Mouse (Mus musculus) adrenal gland, adult 18-20 months (tissue): ENCODE data around the gene Atp6v0a1. TPM values are rescaled to one million over a fixed set of nuclear protein-coding genes. Genes with fewer than 3 reads are reported as not detected.

Experiments
- DNase-seq, 2 experiments: peaks; one replicate each; pipeline ENCODE4 v3.0.0; 2021 to 2022; ENCODE audit warnings: low spot score in 2 of 2
- long read RNA-seq, 2 experiments: library from polyadenylated mRNA; stranded (forward); transcript quantifications; one replicate each; pipeline ENCODE4 v2.0.0; 2021
- total RNA-seq, 2 experiments: library from RNA; stranded (reverse); gene quantifications; 1 replicate in 1 of 2; 2 replicates in 1 of 2; pipeline ENCODE4 v1.2.3; 2021

The Atp6v0a1 gene
- total RNA-seq: 100 to 1,000 TPM; 120 to 176 TPM
- long read RNA-seq, experiment 1, transcript Atp6v0a1-203 (21 exons, 2,716 nt): major isoform, 21 of 96 reads
- long read RNA-seq, experiment 1, partial matches to known transcripts: 6 of 96 reads
- long read RNA-seq, experiment 1, other reads (novel, unspliced or antisense): 69 of 96 reads
- long read RNA-seq, experiment 2, partial matches to known transcripts: 20 of 58 reads
- long read RNA-seq, experiment 2, other reads (novel, unspliced or antisense): 34 of 58 reads

DNA sequence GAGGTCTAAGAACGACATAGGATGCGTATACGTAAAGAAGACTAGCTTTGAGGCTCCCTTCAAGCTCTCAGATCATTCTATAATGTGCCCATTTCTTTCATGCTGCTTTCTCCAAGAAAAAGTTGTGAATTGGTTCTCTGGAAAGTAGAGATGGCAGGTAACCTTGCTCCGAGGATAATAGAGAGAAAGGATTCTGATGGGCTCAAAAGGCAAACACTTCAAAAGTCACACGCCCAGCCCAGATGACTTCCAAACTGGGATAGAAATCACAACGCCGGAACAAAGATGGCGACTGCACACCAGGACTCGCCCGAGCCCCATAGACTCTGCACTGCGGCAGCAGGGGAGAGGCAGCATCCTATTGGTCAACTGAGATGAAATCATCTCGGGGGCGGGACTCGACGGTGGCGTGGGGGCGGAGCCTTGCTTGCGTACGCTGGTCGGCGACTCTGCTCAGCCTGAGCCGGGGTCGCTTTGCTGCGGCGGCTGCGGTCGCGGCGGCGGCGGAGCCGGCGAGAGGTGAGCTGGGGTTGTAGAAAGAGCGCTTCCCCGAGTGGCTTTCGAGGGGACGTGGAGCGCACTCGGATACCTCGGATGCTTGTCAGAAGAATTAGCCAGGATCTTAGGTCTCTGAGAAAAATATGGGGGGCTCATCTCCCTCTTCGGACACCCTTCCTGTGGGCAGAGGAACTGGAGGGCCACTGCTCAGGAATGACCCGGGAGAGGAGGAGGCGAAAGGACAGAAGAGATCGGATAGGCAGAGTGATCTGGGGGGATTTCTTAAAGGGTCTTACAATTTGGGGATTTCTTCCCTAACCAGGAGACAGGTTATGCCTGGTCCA, at the start of gene Atp6v0a1:
TSS of gene Atp6v0a1 (plus strand) at position 407 of the 842 bp plus-strand sequence.
- DNase-seq: peak; percentile 95 to 96

DNA sequence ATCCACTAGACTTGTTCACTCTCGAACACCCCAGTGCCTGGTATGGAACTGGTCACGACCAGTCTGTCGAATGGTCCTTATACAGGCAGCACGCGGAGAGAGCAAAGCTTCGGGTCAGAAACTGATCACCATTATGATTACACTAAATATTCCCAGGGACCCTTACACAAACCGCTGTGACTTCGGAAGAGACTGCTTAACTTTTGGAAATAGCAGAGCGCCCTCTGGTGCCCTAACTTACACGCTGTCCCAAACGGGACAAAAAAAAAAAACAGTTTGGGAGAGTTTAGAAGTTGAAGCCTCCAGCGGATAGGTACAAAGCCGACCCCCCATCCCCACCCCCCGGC, 49.8 kb upstream of the Atp6v0a1 start:
- DNase-seq: peak; percentile 63 to 67

DNA sequence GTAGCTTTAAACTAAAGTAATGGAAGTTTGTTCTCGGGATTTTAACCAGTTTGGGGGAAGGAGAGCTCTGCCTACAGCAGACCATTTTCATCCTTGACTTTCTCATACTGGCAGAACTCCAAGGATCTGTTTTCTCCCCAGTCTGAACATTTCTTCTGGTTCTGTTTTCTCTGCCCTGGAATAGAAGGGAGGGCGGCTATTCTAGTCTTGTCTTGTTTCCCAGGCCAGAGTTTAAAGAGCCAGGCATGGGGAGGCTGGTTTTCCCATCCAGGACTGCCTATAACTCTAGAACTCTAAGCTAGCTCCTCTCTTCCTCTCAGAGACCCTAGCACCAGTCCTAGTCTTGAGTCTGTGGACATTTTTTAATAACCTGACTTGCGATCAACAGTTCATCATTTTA, 49.4 kb upstream of the Atp6v0a1 start:
- no peak for DNase-seq

DNA sequence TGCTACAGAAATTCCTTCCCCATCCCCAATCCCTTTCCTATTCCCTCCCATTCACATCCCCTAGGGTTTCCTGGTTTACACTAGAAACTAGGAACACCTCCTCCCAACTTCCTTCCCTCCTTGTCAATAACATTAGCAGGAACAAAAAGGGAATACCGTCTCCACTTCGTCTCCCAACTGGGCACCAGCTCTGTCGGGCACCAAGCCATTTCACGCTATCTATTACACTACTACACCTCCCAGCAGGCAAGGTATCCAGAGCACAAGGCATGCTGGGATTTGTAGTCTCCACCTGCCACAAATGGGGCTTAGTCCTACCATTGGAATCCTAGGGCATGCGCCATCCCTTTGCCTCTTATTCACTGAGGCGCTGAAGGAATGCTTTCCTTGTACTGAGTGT, 48.7 kb upstream of the Atp6v0a1 start:
- no peak for DNase-seq

DNA sequence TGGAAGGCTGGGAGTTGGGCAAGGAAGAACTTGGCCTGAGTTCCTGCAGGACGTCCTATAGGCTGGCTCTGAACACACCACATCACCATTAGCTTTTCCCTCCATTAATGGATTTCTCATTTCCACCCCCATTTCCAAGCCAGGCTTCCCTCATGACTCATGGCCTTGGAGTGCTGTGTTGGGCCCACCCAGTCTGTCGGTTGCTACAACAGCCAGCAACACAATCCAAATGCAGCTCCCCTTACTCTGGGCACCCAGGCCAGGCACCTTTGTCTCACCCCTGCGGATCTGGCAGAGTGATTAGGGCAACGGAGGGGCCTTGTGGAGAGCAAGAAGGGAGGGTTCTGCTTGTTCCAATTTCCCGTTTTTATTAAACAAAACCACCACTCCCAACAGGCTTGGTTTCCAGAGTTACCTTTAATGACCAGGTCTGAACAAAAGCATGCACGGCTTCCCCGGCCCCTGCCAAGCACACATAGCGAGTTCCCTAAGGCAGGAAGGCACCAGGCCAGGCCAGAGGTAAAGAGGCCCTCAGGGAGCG, 46.8 kb upstream of the Atp6v0a1 start:
- DNase-seq: no peak

DNA sequence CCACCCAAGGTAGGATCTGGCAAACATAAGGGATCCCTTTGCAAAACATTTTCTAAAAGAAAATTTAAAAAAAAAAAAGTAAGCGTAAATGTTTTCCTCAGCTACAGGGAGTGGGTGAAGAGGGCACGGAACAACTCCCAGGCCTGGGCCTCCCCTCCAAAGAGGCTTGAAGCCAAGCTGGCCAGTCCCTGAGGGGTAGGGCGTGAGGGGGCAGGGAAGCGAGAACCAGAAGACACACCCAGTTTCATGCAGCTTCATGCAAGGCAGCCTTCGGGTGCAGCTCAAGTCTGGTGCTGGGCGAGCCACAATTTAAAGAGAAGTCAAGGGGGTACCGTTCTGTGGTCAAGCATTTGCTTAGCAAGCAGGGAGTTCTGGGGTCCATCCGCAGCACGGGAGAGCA, 45.6 kb upstream of the Atp6v0a1 start:
- DNase-seq: no peak

DNA sequence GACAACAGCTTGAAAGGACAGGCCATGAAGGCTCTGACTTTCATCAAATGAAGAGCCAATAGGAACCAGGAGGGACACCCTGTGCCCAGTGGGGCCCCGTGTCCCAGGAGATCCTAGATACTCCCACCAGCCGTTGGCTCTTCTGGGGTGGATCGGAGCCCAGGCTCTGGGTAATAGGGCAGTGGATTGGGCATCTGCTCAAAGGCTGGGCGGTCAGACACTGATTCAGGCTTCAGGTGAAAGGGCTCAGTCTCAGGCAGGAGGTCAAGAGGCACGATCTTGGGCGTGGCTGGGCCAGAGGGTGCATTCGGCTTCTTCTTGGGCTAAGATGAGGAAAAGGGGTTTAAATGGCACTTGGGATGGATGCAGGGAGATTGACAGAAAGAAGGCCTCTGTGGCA, 45.1 kb upstream of the Atp6v0a1 start:
- no peak for DNase-seq

DNA sequence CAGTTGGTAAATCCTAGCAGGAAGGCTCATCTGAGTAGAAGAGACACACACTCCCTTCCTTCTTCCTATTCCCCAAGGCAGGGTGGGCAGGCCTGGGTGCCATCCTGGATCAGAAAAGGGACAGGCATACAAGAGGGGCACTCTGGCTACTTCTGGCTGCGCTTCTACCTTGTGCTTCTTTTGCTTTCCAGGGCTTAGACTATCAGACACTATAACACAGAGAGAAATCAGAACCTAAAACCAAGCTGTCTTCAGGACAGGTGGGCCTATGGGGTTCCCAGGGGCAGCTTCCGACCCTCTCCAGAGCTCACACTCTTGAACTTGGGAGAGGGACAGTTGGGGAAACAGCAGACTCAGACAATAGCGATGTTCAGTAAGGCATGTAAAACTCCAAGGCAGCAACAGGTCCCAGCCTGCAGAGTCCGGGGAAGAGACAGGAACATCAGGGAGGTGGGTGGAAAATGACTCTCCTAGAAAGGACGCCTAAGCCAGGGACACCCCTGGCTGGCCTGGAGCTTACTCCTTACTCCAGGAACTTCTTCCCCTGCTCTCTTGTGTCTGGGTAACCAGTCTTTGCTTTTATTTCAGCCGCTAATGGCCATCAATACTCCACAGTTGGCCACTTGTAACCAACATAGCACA, 44.2 kb upstream of the Atp6v0a1 start:
- DNase-seq: no peak

DNA sequence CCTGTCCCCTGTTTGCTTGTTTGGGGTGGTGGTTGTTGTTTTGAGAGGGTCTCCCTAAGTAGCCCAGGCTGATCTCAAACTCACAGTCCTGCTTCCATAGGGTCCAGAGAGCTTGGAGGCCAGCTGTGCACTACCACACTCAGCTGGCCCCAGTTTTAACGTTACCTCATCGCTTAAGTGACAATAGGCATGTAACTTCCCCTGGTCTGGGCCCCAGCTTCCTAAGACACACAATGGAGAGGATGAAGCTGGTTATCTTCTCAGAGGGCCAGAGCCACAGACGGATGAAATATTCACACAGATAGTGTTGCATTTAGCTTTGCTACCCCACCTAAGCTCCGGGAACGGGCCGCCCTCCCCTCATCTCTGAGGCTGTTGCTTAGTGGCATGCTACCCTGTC, 43.5 kb upstream of the Atp6v0a1 start:
- DNase-seq: no peak

DNA sequence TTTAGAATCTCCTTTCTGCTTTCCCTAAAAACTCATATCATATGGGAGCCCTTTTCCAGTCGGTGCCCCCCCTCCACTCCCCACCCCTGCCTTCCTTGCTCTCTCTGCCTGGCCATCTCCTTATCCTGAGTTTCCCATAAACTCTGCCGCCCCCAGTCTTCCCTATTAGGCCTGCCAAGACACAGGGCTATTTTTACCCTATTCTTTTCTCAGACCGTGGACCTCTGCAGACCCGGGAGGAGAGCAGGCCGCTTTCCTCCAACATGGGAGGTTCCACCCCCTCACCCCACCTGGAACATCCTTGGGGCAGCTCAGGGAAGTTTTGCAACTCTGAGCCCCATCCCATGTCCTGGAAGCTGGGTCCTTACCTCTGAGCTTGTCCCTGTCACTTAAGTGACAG, 41.9 kb upstream of the Atp6v0a1 start:
- DNase-seq: no peak

DNA sequence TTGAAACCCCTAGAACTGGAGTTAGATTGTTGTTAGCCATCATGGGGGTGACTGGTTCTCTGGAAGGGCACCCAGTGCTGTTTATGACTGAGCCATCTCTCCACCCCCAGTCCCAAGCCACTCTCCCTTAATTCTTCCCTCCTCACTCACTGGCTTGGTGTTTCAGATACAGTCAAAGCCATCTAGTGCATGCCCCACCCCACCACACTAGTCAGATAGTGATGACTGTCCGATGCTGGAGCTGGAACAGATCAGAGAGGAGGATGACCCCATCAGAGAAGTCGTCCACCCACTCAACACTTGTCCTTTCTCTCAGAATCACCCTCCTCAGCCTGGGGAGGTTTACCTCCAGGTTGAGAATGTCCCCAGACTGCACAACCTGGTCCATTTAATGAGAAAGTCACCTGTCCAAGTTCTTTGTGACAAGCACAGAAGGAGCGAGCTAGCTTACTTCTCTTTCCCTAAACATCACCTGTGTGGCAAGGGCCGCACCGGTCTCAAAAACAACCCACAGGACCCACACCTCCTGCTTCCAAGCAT, 41.3 kb upstream of the Atp6v0a1 start:
- no peak for DNase-seq

DNA sequence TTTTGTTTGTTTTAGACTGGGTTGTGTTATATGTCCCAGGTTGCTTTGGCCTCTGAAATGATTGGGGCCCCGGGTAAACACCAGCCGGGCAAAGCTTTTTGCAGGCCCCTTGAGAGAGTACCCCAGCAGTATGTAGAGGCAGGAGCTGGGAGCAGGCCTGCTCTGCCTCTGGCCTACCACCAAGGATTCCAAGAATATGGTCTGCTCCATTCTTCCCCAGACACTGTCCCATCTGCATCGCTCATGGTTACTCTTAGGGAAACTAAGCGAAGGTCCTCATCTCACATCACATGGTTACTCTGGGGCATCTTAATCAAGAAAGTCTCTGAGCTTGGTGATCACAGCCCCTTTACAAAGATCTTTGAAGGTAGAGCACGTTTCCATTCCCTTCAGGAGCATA, 40.8 kb upstream of the Atp6v0a1 start:
- DNase-seq: no peak

DNA sequence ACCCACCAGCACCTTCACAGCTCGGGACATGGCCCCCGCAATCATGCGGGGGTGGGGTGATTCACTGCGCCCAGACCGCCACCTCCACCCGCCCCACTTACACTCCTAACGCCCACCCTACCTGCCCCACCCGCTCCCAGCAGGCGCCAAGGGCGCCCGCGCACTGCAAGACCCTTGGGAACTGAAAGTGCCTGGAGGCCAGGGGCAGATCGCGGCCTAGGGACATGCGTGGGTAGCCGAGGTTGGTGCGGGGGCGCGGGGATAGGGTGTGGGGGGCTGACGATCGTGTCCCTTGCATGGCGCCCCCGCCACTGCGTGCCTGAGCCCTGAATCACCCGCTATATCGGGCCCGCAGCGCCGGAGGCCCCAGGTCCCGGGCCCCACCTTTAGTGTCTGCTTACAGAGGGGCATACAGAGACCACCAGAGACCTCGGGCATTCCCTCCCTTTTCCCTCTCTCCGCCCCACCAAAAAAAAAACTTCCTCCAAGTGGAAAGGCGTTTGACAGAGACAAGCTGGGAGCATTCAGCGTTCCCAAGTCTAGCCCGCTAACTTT, 40.0 kb upstream of the Atp6v0a1 start:
- DNase-seq: peak in 1 of 2 experiments; percentile 52

DNA sequence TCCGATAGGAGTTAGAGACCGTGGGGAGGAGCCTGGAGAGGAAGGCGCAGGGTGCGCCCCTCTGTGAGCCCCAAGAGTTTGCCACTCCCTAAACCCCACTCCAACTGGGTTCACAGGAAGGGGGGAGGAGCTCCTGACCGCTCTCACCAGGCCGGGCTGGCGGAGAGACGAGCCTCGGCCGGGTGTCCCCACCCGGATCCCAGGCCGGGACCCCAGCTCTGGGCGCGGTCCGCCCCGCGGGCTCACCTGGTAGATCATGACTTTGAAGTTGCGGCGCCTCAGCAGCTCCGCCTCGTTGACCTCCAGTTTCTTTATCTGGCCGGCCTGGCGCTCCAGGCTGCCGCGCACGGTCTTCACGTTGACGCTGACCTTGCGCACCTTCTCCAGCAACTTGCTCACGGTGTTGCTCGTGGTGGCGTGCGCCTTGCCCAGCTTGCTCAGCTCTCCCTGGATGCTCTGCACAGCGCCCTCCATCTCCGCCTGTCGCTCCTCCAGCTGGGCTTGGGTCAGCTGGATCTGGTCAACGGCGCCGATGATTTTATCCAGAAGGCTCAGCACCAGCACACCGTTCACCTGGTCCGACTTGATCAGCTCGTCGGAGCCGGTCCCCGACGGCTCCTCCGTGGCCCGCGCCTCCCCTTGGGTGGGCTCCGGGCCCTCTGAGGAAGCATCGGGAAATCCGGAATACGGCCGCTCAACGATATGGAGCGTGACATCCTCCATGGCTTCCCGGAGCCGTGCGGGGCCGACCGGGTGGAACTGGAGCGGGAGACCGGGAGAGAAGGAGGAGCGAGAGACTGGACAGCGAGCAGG, 39.3 kb upstream of the Atp6v0a1 start:
- DNase-seq: peak; percentile 59 to 61

DNA sequence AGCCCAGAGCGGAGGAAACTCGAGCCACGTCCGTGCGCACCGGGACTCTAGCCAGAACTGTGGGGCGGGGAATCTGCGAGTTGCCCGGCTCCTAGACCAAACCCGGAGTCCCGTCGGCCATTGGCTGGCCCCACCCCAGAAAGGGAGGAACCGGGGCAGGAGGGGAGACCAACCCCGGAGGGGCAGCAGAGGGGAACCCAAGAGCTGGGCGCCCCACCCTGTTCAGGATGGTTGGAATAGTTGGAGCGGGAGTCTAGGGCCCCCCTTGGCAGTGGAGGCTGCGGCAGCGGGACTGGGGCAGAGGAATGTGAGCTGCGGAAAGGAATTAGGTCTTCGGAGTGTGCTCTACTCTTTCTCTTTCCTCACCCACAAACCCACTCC, 38.7 kb upstream of the Atp6v0a1 start, which contains the start of gene Cavin1:
TSS of gene Cavin1 (minus strand) at position 331 of the 381 bp plus-strand sequence.
- peak; percentile 96 to 97 for DNase-seq

DNA sequence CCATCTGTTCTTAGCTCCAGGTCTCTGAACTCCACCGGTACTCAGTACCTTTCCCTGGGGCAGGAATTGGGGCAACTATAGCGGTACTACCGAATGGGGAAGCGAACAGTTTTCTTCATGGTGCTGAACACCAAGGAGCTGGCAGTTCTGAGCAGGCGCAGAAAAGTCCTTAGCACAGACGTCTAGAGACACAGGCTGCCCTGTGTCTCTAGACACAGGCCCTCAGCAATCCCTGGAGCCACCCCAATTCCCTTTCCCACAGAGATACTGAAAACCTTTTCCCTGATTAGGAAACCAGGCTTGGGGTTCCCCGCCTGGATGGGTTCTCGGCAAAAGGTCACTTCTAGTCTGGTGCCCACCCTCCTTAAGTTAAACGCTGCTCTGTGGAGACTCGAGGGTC, 37.8 kb upstream of the Atp6v0a1 start:
- no peak for DNase-seq

DNA sequence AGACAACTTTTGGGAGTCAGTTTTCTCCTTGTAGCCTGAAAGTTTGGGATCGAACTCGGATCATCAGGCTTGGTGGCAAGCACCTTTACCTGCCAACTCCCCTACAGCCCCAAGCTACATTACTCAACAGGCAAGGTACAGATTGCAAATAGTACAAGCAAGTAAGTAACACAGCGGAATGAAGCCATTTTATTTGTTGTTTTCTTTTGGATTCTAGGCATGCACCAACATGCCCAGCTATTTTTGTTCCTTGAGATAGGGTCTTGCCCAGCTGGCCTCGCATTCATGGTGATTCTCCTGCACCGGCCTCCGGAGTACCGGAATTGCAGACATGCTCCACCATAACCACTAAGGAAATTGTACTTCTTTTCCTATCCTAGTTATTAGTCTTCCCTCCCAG, 36.0 kb upstream of the Atp6v0a1 start:
- no peak for DNase-seq

DNA sequence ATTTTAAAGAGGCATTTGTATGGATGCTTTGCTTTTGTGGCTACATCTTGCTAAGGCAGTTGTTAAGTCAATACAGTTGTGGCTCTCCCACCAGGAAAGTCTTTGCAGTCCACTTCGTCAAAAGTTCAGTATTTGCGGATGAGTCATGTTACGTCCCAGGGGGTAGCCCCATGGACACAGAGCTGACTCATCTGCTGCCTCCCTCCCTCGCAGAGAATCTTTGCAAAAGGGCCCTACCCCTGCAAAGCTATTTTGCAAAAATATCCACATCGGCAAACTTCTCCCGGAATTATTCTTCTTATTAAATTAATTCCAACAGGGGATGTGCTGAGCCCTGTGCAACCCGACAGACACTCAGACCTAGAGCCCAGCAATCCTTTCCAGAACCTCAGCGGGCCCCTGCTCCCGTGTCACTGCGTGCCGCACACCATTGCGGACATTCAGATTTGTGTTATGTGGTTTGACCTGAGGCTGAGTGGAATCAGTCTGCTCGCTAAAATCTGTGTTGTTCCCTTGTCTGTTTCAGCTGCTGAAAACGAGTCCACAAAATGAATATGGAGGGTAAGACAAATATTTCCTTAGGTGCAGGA, 34.8 kb upstream of the Atp6v0a1 start:
- no peak for DNase-seq

DNA sequence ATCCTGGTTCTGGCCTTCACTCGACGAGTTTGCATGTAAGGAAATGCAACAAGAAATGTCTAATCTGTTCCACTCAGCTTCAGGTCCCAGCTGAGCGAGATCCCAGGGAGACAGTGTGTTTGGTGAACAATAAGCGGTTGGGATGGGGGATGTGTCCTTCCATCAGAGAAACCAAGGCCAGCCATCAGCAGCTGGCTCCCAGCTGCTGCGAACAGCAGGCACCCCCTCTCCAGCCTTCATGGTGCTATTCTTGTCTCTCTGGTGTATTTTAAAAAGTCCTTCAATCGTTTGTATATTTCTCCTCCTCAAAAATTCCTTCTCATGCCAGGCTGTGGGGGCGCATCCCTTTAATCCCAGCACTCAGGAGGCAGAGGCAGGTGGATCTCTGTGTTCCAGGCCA, 34.0 kb upstream of the Atp6v0a1 start:
- no peak for DNase-seq

DNA sequence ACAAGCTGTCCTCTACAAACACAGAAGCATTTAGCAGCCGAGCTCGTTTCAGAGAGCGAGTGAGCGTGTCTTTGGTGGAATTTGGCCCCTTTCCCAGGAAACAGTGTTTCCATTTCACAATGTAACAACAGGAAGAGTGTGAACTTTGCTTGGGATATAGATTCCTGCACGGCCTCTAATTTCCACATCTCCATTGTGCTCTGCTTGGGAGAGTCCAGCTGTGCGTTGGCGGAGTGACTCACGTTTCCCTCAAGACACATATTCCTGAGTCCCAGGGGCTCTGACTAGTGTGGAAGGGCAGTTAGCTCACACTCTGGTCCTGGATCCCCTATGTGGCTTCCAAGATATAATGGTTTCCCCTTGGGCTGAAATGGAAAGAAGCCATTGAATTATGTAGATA, 29.4 kb upstream of the Atp6v0a1 start:
- no peak for DNase-seq
